Mouse (Mus musculus) B cell, adult 2 months (primary cell): Measurements from ENCODE around the gene Pax6.

Experiments used
- DNase-seq, 2 experiments: peaks; one replicate each; pipeline ENCODE4 v3.0.0; 2022

Gene Pax6

DNA sequence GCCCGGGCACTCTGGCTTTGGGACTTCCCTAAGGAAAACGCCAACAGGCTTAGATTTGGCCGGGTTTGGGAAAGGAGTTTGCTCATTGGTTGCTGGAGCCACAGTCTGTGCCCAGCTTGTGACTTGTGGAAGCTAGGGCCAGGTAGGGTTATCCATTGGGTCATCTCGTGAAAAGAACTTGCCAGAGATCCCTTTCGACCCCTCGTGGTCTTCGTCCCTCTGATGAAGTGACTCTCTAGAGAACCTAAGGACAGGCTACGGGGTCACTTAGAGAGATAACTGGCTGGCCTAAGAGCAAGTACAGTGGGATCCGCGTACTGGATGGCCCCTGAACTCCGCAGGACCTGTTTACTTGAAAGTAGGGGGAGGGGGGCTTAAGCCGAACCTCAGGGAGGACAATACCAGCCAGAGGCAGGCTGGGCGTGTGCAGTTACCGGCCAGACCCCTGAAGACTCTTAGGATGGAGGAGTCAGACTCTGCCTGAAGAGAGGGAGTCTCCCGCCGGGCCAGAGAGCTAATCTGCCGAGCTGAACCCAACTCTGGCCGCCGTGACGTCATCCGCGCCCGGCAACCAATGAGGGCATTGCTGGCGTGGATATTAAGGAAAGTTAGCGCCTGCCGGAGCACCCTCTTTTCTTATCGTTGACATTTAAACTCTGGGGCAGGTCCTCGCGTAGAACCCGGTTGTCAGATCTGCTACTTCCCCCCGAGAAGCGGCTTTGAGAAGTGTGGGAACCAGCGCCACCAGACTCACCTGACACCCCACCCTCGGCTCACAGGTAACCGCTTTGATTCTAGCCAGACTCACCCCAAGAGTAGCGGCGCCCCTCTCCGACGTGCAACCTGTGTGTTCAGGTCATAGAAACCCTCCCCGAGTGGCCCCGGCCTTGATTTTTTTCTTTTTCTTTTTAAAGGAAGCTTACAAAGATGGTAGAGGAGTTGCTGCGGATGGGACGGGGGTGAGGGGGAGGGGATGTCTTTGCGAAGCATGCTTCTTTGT, at the start of gene Pax6:
Gene Pax6 (plus strand): TSS at position 630 of the 1,000 bp plus-strand sequence.
- DNase-seq: peak in 1 of 2 experiments; percentile 7

DNA sequence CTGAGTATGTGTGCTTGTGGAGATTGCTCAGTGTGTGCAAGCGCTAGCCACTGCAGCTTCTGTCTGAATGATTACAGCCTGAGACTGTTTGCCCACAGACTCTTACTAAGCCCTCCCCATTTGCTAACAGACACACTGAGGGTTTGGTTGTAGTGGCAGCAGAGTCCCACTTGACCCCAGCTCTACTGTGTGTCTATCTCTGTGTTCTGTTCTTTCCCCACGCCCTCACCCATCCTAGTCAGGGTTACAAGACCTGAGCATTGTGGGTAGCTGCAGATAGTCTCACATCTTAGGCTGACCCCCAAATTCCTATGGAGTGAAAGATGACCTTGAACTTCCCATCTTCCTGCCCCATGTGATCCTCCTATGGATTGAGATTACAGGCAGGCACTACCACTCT, 19.8 kb upstream of the Pax6 start:
- DNase-seq: no peak

DNA sequence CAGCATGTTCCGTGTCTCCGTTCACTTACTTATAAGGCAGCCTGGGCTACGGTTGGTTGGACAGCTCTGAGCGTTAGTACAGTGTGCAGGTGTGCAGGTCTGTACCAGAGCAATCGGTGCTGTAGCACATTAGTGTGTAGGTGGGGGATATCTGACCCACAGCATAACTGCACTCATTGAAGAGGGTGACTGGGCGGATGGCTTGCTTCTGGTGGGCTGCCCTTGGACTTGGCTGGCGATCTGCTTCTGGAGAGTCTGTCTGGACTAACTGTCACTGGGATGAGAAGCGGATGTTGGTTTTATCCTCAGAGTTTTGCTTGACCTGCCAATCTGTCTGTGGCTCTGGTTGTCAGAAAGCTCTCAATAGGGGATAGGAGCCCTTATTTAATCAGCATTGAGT, 12.2 kb upstream of the Pax6 start:
- no peak for DNase-seq

DNA sequence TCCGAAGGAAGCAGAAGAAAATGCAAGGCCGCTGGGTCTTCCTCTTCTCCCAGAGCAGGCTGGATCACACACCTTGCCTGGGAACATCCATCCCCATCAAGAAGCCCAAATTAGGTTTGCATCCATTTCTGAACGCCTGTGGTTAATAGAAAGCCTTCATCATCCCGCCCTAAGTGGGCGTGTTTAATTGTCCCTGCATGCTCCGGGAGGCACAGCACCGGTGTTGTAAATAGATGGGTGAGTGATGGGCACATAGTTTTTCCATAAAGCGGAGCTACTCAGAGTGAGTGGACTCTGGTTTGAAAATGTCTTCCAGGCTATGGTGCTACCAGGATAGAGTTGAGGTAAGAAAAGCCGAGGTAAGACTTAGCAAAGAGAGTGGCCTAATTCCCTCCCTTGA, 9.3 kb upstream of the Pax6 start:
- DNase-seq: no peak

DNA sequence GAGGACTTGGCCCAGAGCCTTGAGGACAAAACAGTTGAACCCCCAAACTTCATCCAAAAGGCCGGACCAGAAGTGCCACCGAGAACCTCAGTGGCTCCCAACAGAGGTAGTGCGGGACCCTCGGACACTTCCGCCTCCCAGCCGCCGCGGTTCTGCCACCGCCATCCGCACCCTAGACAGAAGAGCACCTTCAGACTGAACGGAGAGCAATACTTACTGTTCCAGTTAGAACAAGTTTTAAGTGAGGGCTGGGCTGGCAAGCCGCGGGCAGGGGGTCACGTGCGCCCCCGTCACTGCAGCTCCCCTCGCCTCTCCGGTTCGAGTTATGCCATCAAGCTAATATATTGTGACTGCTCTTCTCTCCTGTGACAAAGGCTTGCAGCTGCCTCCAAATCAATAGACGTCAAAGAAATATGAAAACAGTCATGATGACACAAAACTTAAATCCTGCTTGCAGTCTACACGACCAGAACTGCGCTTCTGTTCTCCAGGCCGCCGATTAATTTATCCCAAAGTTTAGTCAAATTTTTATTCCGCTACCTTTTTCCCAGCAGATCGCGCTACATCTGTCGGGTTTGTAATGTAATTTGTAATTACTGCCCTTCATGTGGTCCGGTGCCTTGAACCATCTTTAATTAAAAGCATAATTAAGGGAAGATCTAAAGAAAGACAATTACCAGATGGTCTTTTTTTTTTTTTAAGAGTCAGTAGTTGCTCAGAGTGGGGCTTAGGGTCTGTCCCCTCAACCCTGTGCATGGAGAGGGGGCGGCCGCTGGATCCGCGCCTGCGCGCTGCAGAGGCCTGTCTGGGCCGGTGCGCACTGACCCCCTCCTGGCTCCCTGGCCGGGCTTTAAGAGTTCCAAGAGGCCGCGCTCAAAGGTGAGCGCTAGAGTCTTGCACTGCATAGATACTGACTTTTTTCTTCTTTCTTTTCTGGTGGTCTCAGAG, 8.5 kb upstream of the Pax6 start:
- no peak for DNase-seq

DNA sequence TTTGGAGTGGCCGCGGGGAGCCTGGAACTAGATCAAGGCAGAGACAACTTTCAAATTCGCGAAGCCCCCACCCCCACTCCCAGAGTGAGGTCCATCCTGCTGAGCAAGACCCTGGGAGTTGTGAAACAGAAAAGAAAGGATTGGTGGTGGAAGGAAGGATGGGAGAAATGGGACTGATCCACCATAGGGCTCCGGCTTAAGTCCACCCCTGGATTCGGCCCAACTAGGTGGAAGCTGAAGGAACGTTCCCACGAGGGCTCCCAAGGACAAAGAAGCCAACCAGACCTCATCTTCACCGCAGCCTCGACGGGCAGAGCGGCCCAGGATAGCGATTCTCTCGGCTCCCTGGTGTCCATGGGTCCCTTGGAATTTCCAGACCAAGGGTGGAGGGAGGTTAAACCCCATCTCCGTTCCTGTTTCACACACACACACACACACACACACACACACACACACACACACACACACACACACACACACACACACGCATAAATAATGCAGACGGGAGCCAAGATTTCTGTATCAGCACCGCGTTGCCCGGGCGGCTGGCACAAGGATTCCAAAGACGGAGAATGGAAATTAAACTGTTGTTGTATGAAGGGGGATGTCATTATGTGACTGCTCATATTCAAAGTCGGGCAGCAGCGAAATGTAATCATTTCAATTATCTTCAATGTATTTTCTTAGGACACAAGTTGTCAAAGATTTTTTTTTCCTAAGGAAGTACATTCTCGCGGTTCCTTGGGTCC, 7.7 kb upstream of the Pax6 start:
- no peak for DNase-seq

DNA sequence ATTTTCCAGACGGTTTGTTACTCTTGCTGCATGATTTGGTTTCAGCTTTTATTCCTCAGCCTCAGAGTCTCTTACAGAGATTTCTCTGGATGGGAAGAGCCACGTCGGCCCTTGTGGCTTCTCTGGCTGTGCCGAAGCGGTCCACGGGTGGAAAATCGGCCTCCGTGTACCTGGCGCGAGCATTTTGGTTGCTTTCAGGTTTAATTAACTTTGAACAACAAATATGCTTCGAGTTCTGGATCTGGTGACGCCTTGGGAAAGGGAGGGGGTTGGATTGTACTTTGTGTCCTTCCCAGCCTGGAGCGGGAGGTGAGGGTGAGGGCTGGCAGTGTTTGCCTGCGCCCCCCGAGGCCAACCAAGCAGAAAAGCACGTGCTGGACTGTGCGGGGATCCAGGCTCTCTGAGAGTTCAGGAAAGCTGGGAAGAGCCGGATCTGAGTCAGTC, 7.1 kb upstream of the Pax6 start:
- no peak for DNase-seq

DNA sequence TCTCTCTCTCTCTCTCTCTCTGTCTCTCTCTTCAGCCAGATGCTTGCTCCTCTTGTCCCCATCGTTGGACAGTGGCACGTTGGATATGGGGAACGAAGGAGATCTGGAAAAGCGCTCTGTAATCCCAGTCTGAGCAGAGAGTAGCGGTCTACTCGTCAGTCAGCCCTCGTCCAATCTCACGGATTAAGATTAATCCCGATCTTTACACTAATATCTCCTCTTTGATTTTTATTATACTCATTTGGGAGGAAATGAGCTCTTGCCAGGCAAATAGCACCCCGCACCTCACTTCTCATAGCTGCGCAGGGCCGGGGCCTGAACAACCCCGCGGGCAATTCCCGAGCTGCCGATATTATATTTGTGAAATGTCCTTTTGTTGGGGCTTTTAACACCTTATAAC, 6.6 kb upstream of the Pax6 start:
- DNase-seq: no peak

DNA sequence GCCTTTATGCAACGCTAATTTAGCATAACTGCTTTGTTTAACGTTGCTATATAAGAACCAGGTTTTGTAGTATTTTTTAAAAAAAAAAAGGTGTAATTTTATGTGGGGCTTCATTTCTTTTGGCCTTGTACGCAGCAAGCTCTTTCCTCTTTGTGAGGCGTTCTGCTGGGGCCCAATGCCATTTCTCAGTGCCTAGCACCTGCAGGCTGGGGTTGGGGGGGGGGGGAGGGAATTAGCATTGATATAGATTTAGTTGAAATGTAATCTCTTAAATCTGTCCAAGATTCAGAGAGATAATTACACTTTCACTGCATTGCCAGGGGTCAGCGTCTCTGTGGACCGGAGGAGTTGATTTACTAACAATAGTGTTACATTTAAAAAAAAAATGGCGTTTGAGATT, 6.1 kb upstream of the Pax6 start:
- DNase-seq: no peak

DNA sequence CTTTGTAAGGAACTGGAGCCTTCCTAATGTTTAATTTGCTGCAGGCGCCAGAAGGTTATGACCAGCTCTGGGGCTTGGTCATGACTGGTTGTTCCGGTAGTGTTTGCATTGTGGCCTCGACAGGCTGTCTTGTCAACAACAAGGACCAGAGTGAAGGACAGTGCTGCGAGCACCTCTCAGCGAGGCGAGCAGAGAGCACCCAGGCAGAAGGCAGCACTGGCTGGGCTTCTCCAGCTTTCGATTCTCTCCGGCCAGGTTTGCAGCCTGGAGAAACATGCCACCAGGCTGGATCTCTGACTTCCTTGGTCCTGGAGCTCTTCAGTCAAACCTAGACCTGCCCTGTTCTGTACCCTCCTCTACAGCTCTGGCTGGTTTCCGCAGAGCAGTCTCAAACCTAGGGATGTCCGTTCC, 5.6 kb upstream of the Pax6 start:
- no peak for DNase-seq

DNA sequence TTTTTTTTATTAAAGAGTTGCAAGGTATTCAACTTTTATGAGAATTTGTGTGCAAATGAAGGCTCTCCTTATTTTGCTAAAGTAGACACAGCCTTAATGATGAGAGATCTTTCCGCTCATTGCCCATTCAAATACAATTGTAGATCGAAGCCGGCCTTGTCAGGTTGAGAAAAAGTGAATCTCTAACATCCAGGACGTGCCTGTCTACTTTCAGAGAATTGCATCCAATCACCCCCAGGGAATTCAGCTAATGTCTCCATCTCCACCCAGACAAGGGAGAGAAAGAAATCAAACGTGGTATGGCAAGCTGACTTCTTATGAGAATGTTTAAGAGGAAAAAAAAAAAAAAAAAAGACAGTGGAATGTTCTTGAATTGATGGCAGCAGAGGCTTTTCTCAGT, 3.7 kb upstream of the Pax6 start:
- DNase-seq: no peak

DNA sequence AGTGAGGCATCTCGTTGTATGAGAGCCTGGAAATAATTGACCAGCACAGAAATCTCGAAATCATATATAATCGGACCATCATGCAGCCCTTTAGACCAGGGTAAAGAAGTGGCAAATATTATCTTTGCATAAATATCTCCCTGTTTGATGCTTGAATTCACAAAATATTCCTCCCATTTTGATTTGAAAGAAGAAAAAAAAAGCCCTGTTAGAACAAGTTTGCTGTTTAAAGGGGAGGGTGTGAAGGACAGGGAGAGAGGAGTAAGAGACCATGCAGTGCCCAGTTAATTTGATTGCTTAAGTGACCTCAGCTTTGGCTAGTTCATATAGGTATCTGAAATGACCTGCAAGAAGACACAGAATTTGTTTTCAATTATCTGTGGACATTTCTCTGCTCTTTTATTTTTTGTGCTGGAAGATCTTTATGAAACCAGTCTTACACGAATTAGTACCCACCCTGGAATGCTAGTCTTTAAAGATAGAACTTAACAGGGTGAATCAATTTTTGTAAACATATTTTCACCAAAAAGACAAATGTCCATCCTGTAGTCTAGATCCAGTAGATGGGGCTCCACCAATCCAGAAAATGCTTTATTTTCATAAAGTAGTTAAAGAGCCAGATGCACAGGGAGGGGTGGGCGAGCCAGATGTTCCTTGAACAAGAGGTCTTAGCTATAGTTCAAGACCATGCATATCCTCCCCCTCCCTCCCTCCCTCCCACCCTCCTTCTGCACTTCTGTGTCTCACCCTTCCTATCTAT, 3.0 kb upstream of the Pax6 start:
- DNase-seq: no peak

DNA sequence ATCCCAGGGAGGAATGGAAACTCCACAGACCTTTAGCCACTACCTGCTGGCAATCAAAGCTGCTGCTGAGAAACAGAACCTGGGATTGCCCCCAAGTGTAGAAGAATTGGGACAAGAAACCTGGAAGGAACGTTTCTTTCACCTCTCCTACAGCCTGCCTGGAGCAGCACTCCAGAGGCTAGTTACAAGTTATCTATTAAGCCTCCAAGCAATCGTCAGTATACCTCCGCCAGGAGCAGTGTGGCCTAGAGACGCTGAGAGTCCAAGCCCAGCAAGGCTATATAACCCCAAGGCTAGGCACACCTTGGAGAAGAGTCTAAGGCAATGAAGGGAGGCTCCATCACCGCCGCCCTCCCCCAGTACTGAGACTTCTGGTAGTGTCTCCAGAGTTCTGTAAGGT, 2.4 kb upstream of the Pax6 start:
- DNase-seq: no peak

DNA sequence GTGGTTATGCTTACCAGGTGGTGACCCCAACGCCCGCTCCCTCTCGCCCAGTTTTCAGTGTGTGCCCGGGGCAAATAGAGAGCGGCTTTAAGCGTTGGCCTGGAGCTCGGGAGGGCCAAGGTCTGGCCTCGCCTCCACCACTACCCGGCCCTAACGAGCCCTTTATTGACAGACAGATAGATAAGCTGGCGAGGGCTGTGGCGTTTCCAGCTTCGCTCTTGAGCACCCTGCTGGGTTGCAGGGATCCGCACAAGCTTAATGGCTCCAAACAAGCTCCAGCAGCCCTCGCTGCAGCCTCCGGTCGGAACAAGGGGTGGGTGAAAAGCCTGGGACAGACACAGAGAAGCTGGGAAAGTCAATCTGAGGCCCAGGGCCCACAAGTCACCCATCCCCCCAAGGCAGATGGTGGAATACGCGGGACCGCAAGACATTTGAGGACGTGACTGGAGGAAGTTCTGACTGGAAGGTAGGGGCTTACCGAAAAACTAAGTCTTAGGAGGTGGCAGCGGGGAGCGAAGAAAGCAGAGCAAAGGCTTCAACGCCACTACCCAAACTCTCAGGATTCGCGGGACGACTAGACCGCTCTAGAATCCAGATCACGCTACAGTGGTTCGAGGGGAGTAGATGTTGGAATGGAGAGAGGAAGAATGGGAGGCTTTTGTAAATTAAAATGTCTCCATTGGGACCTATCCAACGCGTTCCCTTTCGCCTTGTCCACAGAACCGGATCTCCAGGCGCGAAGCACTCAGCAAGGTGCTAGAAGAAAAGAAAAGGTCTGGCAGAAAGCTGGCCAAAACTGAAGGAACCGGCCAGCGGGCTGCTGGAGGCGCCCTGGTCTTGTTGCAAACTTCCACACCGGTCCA, 1.7 kb upstream of the Pax6 start:
- no peak for DNase-seq

DNA sequence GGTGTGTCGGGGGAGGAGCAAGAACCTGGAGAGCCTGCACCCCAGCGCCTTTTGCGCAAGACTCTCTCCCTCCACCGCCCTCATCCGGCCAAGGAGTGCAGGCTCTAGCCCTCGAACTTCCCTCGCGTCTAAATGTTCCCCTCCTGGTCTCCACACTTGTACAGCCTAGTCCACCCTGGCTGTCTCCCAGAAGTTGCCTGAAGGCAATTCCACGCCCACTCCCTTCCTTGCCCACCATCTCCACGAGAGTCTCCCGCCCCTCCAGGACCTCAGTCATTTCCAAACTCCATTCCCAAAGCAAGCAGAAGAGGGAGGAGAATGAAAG, 1.1 kb upstream of the Pax6 start:
- DNase-seq: peak in 1 of 2 experiments; percentile 5

DNA sequence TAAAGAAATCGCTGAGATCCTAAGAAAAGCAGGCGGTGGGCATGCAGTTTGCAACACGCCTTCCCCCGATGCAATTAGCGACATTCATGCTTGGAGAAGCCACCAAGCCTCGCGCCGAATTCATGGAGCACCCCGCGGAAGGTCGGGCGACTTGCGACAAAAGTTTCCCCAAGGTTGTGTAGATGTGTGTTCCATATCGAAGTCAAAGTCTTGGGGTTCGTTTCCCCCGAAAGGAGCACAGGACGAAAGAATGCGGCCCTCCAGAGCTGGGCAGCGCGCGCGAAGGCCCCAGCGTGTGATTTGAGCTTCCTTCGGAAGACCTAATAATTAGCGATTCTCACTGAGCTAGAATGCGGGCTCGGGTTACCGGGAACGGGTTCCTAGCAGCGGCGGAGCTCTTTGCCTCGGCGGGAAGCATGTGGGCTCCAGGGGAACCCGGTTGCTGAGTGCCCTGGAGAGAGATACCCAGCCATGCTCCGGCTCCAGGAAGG, 716 bp downstream of the Pax6 start:
- peak in 1 of 2 experiments; percentile 4 for DNase-seq

DNA sequence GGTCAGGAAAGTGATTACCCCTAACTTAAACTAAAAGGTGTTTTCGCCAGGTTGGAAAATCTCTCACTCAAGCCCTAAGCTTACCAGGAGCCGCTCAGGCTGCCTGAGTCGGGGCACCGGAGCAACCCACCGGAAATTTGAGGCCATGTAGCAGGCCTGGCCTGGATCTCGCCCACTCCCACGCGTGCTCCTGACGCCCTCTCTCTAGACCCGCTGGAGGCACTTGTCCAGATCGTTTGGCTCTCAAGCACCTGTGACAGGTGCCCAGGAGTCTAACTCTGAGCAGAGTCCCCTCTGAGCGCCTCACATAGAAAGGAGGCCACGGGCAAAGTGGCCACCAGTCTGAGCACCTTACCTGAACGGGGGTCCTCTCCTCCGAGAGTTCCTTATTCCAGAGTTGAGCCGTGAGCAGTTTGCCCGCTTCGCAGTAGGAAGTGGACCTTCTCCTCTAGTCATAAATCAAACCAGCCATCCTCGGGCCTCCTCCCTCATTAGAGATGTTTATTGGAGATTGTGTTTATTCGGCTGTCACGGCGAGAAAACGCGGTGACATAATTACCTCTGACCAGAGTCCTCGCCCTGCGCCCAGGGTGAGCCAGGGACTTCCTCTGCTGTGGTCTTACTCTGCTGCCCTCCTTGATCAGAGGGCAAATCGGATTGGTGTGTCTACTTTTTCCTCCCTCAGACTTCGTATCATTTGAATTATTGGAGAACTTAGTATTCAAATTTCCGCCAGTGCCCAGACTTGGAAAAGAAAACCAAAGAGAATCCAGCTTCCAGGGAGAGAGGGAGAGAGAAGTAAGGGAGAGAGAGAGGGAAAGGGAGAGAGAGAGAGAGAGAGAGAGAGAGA, 1.4 kb downstream of the Pax6 start:
- DNase-seq: no peak

DNA sequence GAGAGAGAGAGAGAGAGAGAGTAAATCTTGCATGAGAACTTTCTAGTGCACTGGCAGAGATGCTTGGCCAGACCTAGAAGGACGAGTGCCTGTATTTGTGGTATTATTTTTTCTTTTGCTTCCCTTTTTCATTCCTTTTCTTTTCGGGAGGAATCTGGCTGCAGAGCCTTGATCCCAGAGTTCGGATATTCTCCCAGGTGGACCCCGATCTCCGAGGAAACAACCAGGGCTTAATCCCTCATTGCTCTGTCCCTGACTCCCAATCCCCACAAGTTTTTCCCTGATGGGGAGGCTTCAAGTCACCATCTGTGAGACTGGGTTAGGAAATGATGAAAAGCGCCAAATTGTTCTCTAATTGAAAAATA, 2.0 kb downstream of the Pax6 start:
- no peak for DNase-seq

DNA sequence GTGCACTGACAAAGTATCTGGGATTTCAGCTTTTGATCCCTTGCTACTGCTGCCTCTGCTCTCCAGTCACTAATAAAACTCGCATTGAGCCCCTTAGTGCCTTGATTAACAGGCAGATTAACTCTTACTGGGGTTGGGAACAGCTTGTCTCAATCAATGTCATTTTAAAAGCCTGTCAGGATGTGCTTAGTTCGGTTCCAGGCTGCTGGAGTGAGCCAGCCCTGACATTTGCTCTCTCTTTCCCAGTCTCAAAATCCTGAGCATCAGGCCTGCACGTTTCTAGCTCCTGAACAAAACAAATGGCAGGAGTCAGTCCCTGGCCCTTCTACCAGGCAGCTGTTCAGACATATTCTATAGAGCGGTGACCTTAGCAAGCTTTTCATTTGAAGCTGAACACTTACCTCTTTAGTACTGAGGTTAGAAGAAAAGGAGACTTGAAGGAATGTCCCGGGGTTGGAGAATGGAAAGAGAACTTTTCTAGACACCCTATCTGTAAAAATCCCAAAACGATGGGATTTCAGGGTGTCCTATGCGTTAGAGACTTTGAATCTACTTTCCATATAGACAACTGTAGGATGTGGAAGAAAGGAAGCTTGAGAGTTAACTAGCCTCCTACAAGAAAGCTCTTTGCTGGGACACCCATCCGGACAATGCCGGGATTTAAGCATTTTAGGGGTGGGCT, 2.6 kb downstream of the Pax6 start:
- no peak for DNase-seq
